17 mouse cellular contexts compared by ENCODE assay signal in the genomic region with DNA sequence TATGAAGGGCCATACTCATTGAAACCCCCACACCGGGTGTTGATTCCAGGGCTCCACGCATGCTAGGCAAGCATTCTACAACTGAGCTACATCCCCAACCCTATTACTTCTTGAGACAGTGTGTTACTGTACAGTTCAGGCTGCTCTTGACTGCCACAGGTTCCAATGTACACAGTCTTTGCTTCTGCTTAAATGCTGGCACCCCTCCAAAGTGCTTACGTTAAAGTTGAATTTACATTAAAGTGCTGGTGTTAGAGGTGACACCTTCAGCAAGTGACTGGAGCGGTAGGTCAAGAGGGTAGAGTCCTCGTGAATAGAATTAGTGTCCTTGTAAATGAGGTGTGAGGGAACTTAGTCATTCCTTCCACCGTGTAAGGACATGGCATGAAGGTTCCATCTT.
"Had no signal": no experiment of that assay in that cellular context is flagged by ENCODE, and none has a peak within 500 bp of the region (broad histone marks: within the 10 kb centered on the region; RNA-seq: fewer than 3 reads in every experiment).

No protein-coding gene starts in this region.

- H3K27me3 ChIP-seq: midbrain, embryonic 15.5 days; neural tube, embryonic 12.5 days; stomach, embryonic 15.5 days had no signal

- H3K9me3 ChIP-seq: liver, embryonic 13.5 days; liver, embryonic 15.5 days; midbrain, embryonic 12.5 days; midbrain, embryonic 15.5 days; neural tube, embryonic 12.5 days; stomach, embryonic 15.5 days had no signal

- H3K4me1 ChIP-seq: liver, embryonic 13.5 days; liver, embryonic 15.5 days had no signal

- H3K27ac ChIP-seq: liver, embryonic 13.5 days; liver, embryonic 15.5 days; macrophage; midbrain, embryonic 12.5 days; midbrain, embryonic 15.5 days; neural tube, embryonic 12.5 days; stomach, embryonic 15.5 days; stomach, postnatal 0 days had no signal

- DNase-seq: liver, embryonic 13.5 days; liver, postnatal 0 days; lung, adult 2 months; lung, postnatal 14 days; lung, postnatal 36 days; right cerebral cortex, postnatal 14 days; thymus, adult 2 months; thymus, postnatal 14 days; thymus, postnatal 36 days had no signal

- ATAC-seq: liver, postnatal 0 days; midbrain, embryonic 15.5 days had no signal

- H3K4me3 ChIP-seq: liver, embryonic 13.5 days; liver, embryonic 15.5 days; megakaryocyte, embryonic 14.5 days; midbrain, embryonic 12.5 days; midbrain, embryonic 15.5 days; neural tube, embryonic 12.5 days; stomach, embryonic 15.5 days had no signal

- H3K9ac ChIP-seq: liver, embryonic 13.5 days; liver, embryonic 15.5 days; liver, postnatal 0 days; midbrain, embryonic 12.5 days; midbrain, embryonic 15.5 days; neural tube, embryonic 12.5 days; stomach, embryonic 15.5 days had no signal

- H3K4me2 ChIP-seq: liver, embryonic 13.5 days; liver, embryonic 15.5 days; midbrain, embryonic 12.5 days; midbrain, embryonic 15.5 days; neural tube, embryonic 12.5 days; stomach, embryonic 15.5 days had no signal

- H3K36me3 ChIP-seq: liver, embryonic 13.5 days; liver, embryonic 15.5 days; midbrain, embryonic 12.5 days; midbrain, embryonic 15.5 days; neural tube, embryonic 12.5 days; stomach, embryonic 15.5 days had no signal
